ENCODE assay signal across 9 mouse cellular contexts in the genomic region with DNA sequence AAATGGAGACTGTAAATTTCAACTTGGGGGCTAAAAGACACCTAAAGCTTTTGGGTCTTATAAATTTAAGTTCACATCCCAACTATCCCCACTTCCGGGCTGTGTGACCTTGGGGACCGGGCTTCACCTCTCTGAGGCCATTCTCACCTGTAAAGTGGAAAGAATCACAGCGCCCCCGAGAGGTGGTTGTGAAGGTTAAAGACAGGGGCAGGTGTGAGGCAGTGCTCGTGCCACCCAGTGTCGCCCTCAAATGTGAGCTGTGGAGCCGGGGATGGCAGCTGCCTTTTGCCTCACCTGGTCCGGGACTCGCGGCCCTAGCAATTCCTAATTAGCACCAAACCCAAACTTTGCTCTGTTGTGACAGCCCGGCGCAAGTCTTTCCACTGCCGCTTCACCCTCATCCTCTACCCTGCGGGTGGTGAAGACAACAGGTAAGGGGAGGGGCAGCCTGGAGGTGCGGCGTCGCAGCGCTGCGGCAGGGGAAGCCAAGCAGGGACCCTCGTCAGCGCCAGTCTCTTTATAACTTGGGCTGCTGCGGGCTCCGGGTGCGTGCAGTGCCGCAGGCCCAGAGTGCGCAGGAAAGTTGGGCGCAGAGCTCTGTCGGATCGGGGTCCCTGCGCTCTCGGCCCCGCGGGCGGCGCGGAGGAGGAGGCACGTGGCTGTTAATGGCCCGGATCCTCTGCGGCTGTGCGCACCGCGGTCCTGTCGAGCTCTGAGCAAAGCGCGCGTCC. TPM values are rescaled to one million over a fixed set of nuclear protein-coding genes. Genes with fewer than 3 reads are reported as not detected.
DNase-seq lines count a peak whose midpoint lies in the region; ATAC-seq lines count a peak whose summit lies in the region.
"Had no signal": no experiment of that assay in that cellular context is flagged by ENCODE, and none has a peak within 500 bp of the region (broad histone marks: within the 10 kb centered on the region; RNA-seq: fewer than 3 reads in every experiment).

No protein-coding gene starts in this region.

- peak overlapping the region; percentile 84 for H3K4me2 ChIP-seq in stomach, embryonic 15.5 days

- no peak overlapping the region for H3K9ac ChIP-seq in stomach, embryonic 15.5 days

- ATAC-seq in stomach, embryonic 15.5 days (ENCODE audit: insufficient read depth, low FRiP score, low read depth), result no peak
- no peak for ATAC-seq in monocyte, adult 5-6 weeks (replicated peaks; ENCODE audit: insufficient number of reproducible peaks, low FRiP score, low TSS enrichment, poor library complexity, severe bottlenecking)

- peaks cover 19% of the 10 kb centered on the region for H3K4me1 ChIP-seq in limb, embryonic 10.5 days
- peaks cover 7% of the 10 kb centered on the region; the same call in 1 of the 2 replicates for H3K4me1 ChIP-seq in stomach, embryonic 15.5 days

- H3K27me3 ChIP-seq in limb, embryonic 10.5 days (ENCODE audit: low read depth, poor library complexity, severe bottlenecking), result peaks cover 91% of the 10 kb centered on the region
- peaks cover 68% of the 10 kb centered on the region for H3K27me3 ChIP-seq in stomach, embryonic 15.5 days (replicated peaks)

- DNase-seq in cerebellum, postnatal 10 days, result peak; percentile 45 to 55
- DNase-seq in cerebellum, adult 11-12 months, result no peak
- DNase-seq in right cerebral cortex, adult 18-20 months, result peak; percentile 22
- DNase-seq in right cerebral cortex, postnatal 36 days (ENCODE audit: low spot score in 2 of 2), result no peak
- DNase-seq in limb, embryonic 10.5 days (ENCODE audit: low spot score), result peak; percentile 49
- no peak for DNase-seq in testis, postnatal 10 days (ENCODE audit: low spot score)

- H3K4me3 ChIP-seq in limb, embryonic 10.5 days, result peak overlapping the region; percentile 61
- peak overlapping the region; percentile 42 for H3K4me3 ChIP-seq in stomach, embryonic 15.5 days (replicated peaks)

- no peaks in the 10 kb centered on the region for H3K9me3 ChIP-seq in limb, embryonic 10.5 days (replicated peaks)
- H3K9me3 ChIP-seq in stomach, embryonic 15.5 days, result no peaks in the 10 kb centered on the region

- H3K27ac ChIP-seq in limb, embryonic 10.5 days, result no peak overlapping the region
- no peak overlapping the region for H3K27ac ChIP-seq in stomach, embryonic 15.5 days

- WGBS in limb, embryonic 10.5 days, result 3% methylated on average over 41 of the region's 46 CpGs
- WGBS in stomach, embryonic 15.5 days, result 3% methylated on average over 46 of the region's 46 CpGs

- H3K36me3 ChIP-seq in limb, embryonic 10.5 days, result no peaks in the 10 kb centered on the region
- no peaks in the 10 kb centered on the region for H3K36me3 ChIP-seq in stomach, embryonic 15.5 days

RNA-seq across cellular contexts. Expression of a gene that starts 16.0 kb away (rescaled TPM):
- polyA plus RNA-seq in limb, embryonic 10.5 days (2016; fragmentation: Nextera tagmentation; extraction: Ambion mirVana), result 0.06 and 0.28 TPM in 2 replicates
- 0.23 and 0.58 TPM in 2 replicates for polyA plus RNA-seq in stomach, embryonic 15.5 days (2015; fragmentation: Nextera tagmentation; extraction: Ambion mirVana)
- total RNA-seq in monocyte, adult 5-6 weeks (2017), result not detected in 3 replicates
- total RNA-seq: neutrophil, adult 5-6 weeks had no signal

RNA-seq across cellular contexts. Expression of a gene that starts 34.8 kb away (rescaled TPM):
- polyA plus RNA-seq in limb, embryonic 10.5 days (2016; fragmentation: Nextera tagmentation; extraction: Ambion mirVana), result 27.2 and 30.6 TPM in 2 replicates
- 31.8 and 35.3 TPM in 2 replicates for polyA plus RNA-seq in stomach, embryonic 15.5 days (2015; fragmentation: Nextera tagmentation; extraction: Ambion mirVana)
- total RNA-seq in monocyte, adult 5-6 weeks (2017), result 67.8 to 127 TPM (median 94.6 TPM) in 3 replicates

RNA-seq across cellular contexts. Expression of a gene that starts 59.5 kb away (rescaled TPM):
- polyA plus RNA-seq in limb, embryonic 10.5 days (2016; fragmentation: Nextera tagmentation; extraction: Ambion mirVana), result 0.18 and 0.34 TPM in 2 replicates
- 0.32 and 0.40 TPM in 2 replicates for polyA plus RNA-seq in stomach, embryonic 15.5 days (2015; fragmentation: Nextera tagmentation; extraction: Ambion mirVana)
- total RNA-seq in monocyte, adult 5-6 weeks (2017), result 0.43 to 2.3 TPM in 2 of 3 replicates, not detected in the other

Comparison
In these comparisons a context has a peak if more than half of its experiments do, and no peak if none do; other contexts are left out.
1. DNase-seq: peak in cerebellum, postnatal 10 days (2 of 2), right cerebral cortex, adult 18-20 months (single experiment) and limb, embryonic 10.5 days (single experiment); none in cerebellum, adult 11-12 months (single experiment), right cerebral cortex, postnatal 36 days (0 of 2) and testis, postnatal 10 days (single experiment).